Mouse (Mus musculus) neural tube, embryonic 14.5 days (tissue): ENCODE results near the gene Zdhhc17. TPM values are rescaled to one million over a fixed set of nuclear protein-coding genes. Genes with fewer than 3 reads are reported as not detected.

Source experiments
- ATAC-seq: fragments of 200-750 bp; cut with Nextera tagmentation; 2 replicates; pipeline ENCODE4 v1.8.0; 2017; ENCODE audit warnings: low read depth, mild to moderate bottlenecking, moderate TSS enrichment, moderate library complexity
- H3K27ac ChIP-seq: fragments of 300-500 bp; sonication (generic); 2 replicates; pipeline ENCODE4 v1.5.1; 2014; ENCODE audit warnings: low read depth, mild to moderate bottlenecking, control low read depth, low read length, moderate library complexity, mixed read lengths
- H3K27me3 ChIP-seq: fragments of 300-500 bp; sonication (generic); 2 replicates; pipeline ENCODE4 v1.6.1; 2014; ENCODE audit warnings: low read length; ENCODE audit not compliant: control insufficient read depth, insufficient read depth
- H3K36me3 ChIP-seq: fragments of 300-500 bp; sonication (generic); 2 replicates; pipeline ENCODE4 v1.6.1; 2014; ENCODE audit warnings: low read length, mixed read lengths; ENCODE audit not compliant: control insufficient read depth, insufficient read depth
- H3K4me1 ChIP-seq: fragments of 300-500 bp; sonication (generic); 2 replicates; pipeline ENCODE4 v1.6.1; 2014; ENCODE audit warnings: low read length; ENCODE audit not compliant: control insufficient read depth, insufficient read depth
- H3K4me2 ChIP-seq: fragments of 300-500 bp; sonication (generic); 2 replicates; pipeline ENCODE4 v1.6.1; 2014; ENCODE audit warnings: mild to moderate bottlenecking, low read depth, low read length, control low read depth
- H3K4me3 ChIP-seq: fragments of 300-500 bp; sonication (generic); 2 replicates; pipeline ENCODE4 v1.5.1; 2014; ENCODE audit warnings: low read depth, low read length, control low read depth, mixed read lengths
- H3K9ac ChIP-seq: fragments of 300-500 bp; sonication (generic); replicated peaks from 2 replicates; pipeline ENCODE4 v1.6.1; 2014; ENCODE audit warnings: low read depth, mild to moderate bottlenecking, control low read depth, low read length, mixed read lengths
- H3K9me3 ChIP-seq: fragments of 300-500 bp; sonication (generic); 2 replicates; pipeline ENCODE4 v1.6.1; 2016; ENCODE audit warnings: low read length; ENCODE audit not compliant: control insufficient read depth
- WGBS: fragments of 180-500 bp; shearing (Covaris S2); extraction: QIAGEN DNeasy Blood & Tissue Kit; methylation state at CpG from one replicate; pipeline ENCODE4 v1.1.7; 2014; 5-methylcytosine and 5-hydroxymethylcytosine counted together
- polyA plus RNA-seq: library from polyadenylated mRNA; unstranded; fragments of >200 nt; fragmentation: Nextera tagmentation; extraction: Ambion mirVana; gene quantifications from 2 replicates; pipeline ENCODE4 v1.2.1, GENCODE M21; 2014

Zdhhc17 gene
- polyA plus RNA-seq, 1 experiment from 2014 or later = 90.4 TPM

DNA sequence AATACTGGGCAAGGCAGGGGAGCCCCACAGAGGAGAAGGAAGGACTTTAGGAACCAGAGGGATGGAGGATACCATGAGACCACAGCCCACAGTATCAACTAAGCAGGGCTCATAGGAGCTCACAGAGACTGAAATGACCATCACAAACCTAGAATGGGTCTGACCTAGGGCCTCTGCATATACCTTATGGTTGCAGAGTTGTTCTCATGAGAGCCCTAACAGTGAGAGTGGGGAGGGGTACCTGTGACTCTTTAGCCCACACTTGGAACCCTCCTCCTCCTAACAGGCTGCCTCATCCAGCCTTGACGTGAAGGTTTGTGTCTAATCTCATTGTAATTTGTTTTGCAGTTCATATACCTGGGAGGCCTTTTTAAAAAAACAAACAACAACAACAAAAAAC is 35.1 kb downstream of the Zdhhc17 start:
- Histone ChIP-seq H3K4me3 (no peak overlapping the region), H3K36me3 (peaks cover 6% of the 10 kb centered on the region), H3K27me3 (no peaks in the 10 kb centered on the region), H3K9me3 (no peaks in the 10 kb centered on the region), H3K27ac (no peak overlapping the region), H3K4me1 (no peaks in the 10 kb centered on the region), H3K4me2 (no peak overlapping the region), H3K9ac (no peak overlapping the region)
- 81% methylated on average over 1 of the region's 1 CpGs for WGBS
- ATAC-seq = peak; percentile 45; the same call in 1 of the 2 replicates

- 51% methylated on average over 3 of the region's 3 CpGs for WGBS
- ATAC-seq = peak; percentile 64; the same call in 1 of the 2 replicates
Measured at GRCm38 (mm10) chr10:110974463-110974862, 35.5 kb downstream of the Zdhhc17 start.

DNA sequence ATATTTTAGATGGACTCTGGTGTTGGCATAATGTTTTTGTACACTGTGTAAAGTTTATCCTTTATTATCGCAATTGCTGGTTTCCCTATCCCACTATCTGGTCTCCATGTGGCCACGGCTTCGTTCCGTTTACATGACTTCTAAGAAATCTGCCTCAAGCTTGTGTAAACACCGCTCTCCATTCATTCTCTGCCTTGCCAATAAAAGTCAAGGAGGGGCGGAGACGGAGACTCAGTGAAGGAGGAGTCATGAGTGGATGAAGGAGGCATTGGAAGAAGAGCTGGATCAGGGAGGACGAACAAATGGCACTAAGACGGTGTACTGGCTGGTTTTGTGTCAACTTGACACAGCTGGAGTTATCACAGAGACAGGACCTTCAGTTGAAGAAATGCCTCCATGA is 37.9 kb downstream of the Zdhhc17 start:
- H3K4me1 ChIP-seq = no peaks in the 10 kb centered on the region
- H3K27ac ChIP-seq = no peak overlapping the region
- H3K27me3 ChIP-seq = no peaks in the 10 kb centered on the region
- no peaks in the 10 kb centered on the region for H3K9me3 ChIP-seq
- H3K4me2 ChIP-seq = no peak overlapping the region
- no peak overlapping the region for H3K4me3 ChIP-seq
- no peak for ATAC-seq
- no peak overlapping the region for H3K9ac ChIP-seq
- H3K36me3 ChIP-seq = peaks cover 8% of the 10 kb centered on the region
- 77% methylated on average over 9 of the region's 9 CpGs for WGBS

More at GRCm38 (mm10) chr10:110974463-110974862, 35.5 kb downstream of the Zdhhc17 start:
- no peaks in the 10 kb centered on the region for H3K27me3 ChIP-seq
- H3K27ac ChIP-seq = no peak overlapping the region
- no peaks in the 10 kb centered on the region for H3K4me1 ChIP-seq
- no peak overlapping the region for H3K9ac ChIP-seq
- H3K36me3 ChIP-seq = peaks cover 8% of the 10 kb centered on the region
- H3K4me2 ChIP-seq = no peak overlapping the region
- no peaks in the 10 kb centered on the region for H3K9me3 ChIP-seq
- H3K4me3 ChIP-seq = no peak overlapping the region

DNA sequence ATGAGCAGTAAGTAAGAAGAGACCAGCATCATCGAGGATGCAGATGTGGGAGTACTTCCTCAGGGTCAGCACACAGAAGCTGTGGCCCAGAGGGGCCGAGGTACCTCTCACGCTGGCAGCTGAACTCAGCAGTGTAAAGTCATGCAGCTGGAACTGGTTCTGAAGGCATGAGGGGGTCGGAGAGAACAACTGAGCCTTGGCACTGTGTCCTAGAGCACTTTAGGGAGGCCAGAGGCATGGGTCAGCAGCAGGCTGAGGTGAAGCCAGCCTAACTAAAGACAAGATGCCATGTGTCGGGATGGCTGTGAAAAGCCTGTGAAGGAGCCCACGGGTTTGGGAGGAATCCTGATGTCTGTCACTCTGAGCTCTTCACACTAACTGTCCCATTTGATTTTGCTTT is 38.5 kb downstream of the Zdhhc17 start:
- 89% methylated on average over 6 of the region's 6 CpGs for WGBS
- Histone ChIP-seq H3K27me3 (no peaks in the 10 kb centered on the region), H3K27ac (no peak overlapping the region), H3K4me2 (no peak overlapping the region), H3K36me3 (peaks cover 8% of the 10 kb centered on the region), H3K9ac (no peak overlapping the region), H3K9me3 (no peaks in the 10 kb centered on the region), H3K4me3 (no peak overlapping the region), H3K4me1 (no peaks in the 10 kb centered on the region)
- no peak for ATAC-seq

DNA sequence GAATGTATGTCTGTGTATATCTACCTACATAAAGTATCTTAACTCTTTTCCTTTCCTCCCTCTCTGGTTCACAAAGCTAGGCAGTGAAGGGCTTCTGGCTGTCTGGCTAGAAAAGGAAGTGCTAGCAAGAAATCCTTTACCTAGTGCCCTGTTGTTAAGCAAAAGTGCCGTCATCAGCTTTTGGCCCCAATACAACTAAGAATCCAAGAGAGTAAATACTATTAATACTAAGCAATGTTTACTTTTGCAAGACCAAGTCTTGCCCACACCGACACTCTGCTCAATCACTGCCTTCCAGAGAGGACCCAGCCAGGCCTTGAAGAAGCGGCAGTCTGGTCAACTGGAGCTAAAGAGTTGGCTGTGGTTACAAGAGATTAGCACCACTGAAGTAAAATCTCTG is 38.9 kb downstream of the Zdhhc17 start:
- no peak for ATAC-seq
- no peak overlapping the region for H3K9ac ChIP-seq
- no peak overlapping the region for H3K27ac ChIP-seq
- no peaks in the 10 kb centered on the region for H3K27me3 ChIP-seq
- H3K4me1 ChIP-seq = no peaks in the 10 kb centered on the region
- H3K9me3 ChIP-seq = no peaks in the 10 kb centered on the region
- no peak overlapping the region for H3K4me3 ChIP-seq
- H3K36me3 ChIP-seq = peaks cover 8% of the 10 kb centered on the region
- 92% methylated on average over 3 of the region's 3 CpGs for WGBS
- H3K4me2 ChIP-seq = no peak overlapping the region

GRCm38 (mm10) chr10:110962172-110962571 is 47.8 kb downstream of the Zdhhc17 start:
- Histone ChIP-seq H3K4me2 (no peak overlapping the region), H3K9me3 (no peaks in the 10 kb centered on the region), H3K9ac (no peak overlapping the region), H3K4me1 (no peaks in the 10 kb centered on the region), H3K27me3 (no peaks in the 10 kb centered on the region), H3K27ac (no peak overlapping the region), H3K4me3 (no peak overlapping the region), H3K36me3 (peaks cover 9% of the 10 kb centered on the region)
- ATAC-seq = no peak
- WGBS = 28% methylated on average over 1 of the region's 1 CpGs

DNA sequence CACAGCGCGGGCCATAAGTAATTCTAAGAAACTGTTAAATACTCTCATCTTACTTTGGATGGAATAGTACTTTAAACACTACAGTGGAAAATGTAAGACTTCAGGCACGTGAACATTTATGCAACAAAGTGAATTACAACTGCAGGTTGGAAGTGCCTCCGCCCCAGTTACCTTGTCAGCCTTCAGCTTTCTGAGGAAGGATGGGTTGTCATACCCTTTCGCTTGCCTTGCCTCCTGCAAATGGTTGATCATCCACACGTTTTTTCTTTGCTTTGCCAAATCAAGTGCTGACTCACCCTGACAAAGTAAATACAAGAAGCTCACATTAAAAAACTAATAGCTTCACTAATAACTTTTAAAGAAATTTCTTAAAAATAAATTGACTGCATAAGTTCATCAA is 49.1 kb downstream of the Zdhhc17 start:
- H3K36me3 ChIP-seq = peaks cover 9% of the 10 kb centered on the region
- H3K9ac ChIP-seq = no peak overlapping the region
- WGBS = 93% methylated on average over 6 of the region's 6 CpGs
- no peak for ATAC-seq
- no peak overlapping the region for H3K4me2 ChIP-seq
- no peaks in the 10 kb centered on the region for H3K27me3 ChIP-seq
- no peak overlapping the region for H3K27ac ChIP-seq
- no peak overlapping the region for H3K4me3 ChIP-seq
- no peaks in the 10 kb centered on the region for H3K4me1 ChIP-seq
- no peaks in the 10 kb centered on the region for H3K9me3 ChIP-seq

GRCm38 (mm10) chr10:110959781-110960180 is 50.2 kb downstream of the Zdhhc17 start:
- H3K4me2 ChIP-seq = no peak overlapping the region
- no peaks in the 10 kb centered on the region for H3K9me3 ChIP-seq
- 95% methylated on average over 8 of the region's 8 CpGs for WGBS
- peaks cover 18% of the 10 kb centered on the region for H3K36me3 ChIP-seq
- H3K4me3 ChIP-seq = no peak overlapping the region
- H3K27me3 ChIP-seq = no peaks in the 10 kb centered on the region
- no peak overlapping the region for H3K27ac ChIP-seq
- H3K4me1 ChIP-seq = no peaks in the 10 kb centered on the region
- H3K9ac ChIP-seq = no peak overlapping the region
- no peak for ATAC-seq

DNA sequence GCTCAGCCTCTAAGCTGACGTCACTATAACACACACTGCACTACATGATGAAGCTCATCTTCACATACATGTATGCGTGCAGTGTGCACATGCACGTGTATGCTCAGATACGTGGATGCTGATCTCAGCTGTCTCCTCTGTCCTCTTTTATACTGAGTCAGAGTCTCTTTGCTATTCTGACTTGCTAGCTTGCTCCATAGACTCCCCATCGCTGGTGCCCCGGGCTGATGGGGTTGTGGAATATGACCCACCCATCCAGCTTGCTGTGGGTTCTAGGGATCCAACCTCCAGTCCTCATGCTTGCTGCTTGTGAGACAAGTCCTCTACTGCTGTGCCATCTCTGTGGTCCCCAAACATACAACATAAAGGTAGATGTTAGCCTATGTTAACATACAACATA is 51.1 kb downstream of the Zdhhc17 start:
- H3K36me3 ChIP-seq = peaks cover 18% of the 10 kb centered on the region
- no peak overlapping the region for H3K4me3 ChIP-seq
- WGBS = 97% methylated on average over 6 of the region's 6 CpGs
- no peak overlapping the region for H3K27ac ChIP-seq
- H3K9ac ChIP-seq = no peak overlapping the region
- no peaks in the 10 kb centered on the region for H3K9me3 ChIP-seq
- no peak overlapping the region for H3K4me2 ChIP-seq
- H3K27me3 ChIP-seq = no peaks in the 10 kb centered on the region
- no peaks in the 10 kb centered on the region for H3K4me1 ChIP-seq
- ATAC-seq = no peak
